Mouse (Mus musculus) stomach, postnatal 0 days (tissue): Measurements from ENCODE around the gene 1700030J22Rik.

Experiments
- CTCF ChIP-seq: IDR thresholded peaks from 2 replicates; pipeline ENCODE4 v1.5.1; 2016; ENCODE audit warnings: antibody characterized with exemption, low read depth, mild to moderate bottlenecking, moderate library complexity
- EP300 ChIP-seq: optimal IDR thresholded peaks from 2 replicates; pipeline ENCODE3; 2016; ENCODE audit warnings: antibody characterized with exemption

DNA sequence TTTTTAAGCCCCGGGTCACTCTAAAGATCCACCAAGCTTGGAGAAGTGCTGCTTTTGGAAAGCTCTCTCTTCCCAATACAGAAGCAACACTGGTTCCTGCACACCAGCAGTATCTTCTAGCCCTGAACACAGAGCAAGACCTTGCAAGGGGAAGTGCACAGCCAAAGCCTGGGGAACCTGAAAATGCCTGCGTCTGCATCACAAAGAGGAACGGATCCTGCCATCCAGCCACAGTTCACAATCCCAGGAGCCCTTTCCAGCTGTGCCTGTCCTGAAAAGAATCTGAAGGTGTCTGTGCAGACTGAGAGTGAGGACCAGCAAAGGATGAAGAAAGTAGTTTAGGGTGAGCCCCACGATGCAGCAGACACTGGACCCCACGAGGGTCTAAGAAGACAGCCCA, 3.7 kb downstream of the 1700030J22Rik start:
- TF ChIP-seq CTCF (no peak), EP300 (no peak)
